Mouse (Mus musculus) kidney, embryonic 14.5 days (tissue): ENCODE measurements at regions not wholly inside any gene's neighbourhood (a gene's known extent, or its start where the extent isn't known, plus 50 kb on each side); places are given as distances from the start of the nearest gene placed in this dataset.

Source experiments
- ATAC-seq: fragments of 200-750 bp; cut with Nextera tagmentation; 2 replicates; pipeline ENCODE4 v1.8.0; 2017; ENCODE audit warnings: moderate number of reproducible peaks, mild to moderate bottlenecking, moderate TSS enrichment, moderate library complexity; ENCODE audit not compliant: low FRiP score, low TSS enrichment
- H3K27ac ChIP-seq: fragments of 300-500 bp; sonication (generic); 2 replicates; pipeline ENCODE4 v1.5.1; 2014; ENCODE audit warnings: low read depth, mild to moderate bottlenecking, low read length, moderate library complexity, mixed read lengths
- H3K27me3 ChIP-seq: fragments of 300-500 bp; sonication (generic); 2 replicates; pipeline ENCODE4 v1.6.1; 2014; ENCODE audit warnings: mild to moderate bottlenecking, low read length; ENCODE audit not compliant: control insufficient read depth, insufficient read depth
- H3K36me3 ChIP-seq: fragments of 300-500 bp; sonication (generic); 2 replicates; pipeline ENCODE4 v1.6.1; 2014; ENCODE audit warnings: low read length, mixed read lengths; ENCODE audit not compliant: control insufficient read depth, insufficient read depth
- H3K4me1 ChIP-seq: fragments of 300-500 bp; sonication (generic); 2 replicates; pipeline ENCODE4 v1.6.1; 2014; ENCODE audit warnings: low read length, mixed read lengths; ENCODE audit not compliant: control insufficient read depth, insufficient read depth
- H3K4me2 ChIP-seq: fragments of 300-500 bp; sonication (generic); replicated peaks from 2 replicates; pipeline ENCODE4 v1.6.1; 2014; ENCODE audit warnings: low read depth, mild to moderate bottlenecking, low read length
- H3K4me3 ChIP-seq: fragments of 300-500 bp; sonication (generic); 2 replicates; pipeline ENCODE4 v1.5.1; 2014; ENCODE audit warnings: mild to moderate bottlenecking, low read length
- H3K9ac ChIP-seq: fragments of 300-500 bp; sonication (generic); 2 replicates; pipeline ENCODE4 v1.6.1; 2014; ENCODE audit warnings: low read depth, mild to moderate bottlenecking, low read length, moderate library complexity
- H3K9me3 ChIP-seq: fragments of 300-500 bp; sonication (generic); 2 replicates; pipeline ENCODE4 v1.6.1; 2016; ENCODE audit warnings: low read length; ENCODE audit not compliant: control insufficient read depth
- WGBS: fragments of 180-500 bp; shearing (Covaris S2); extraction: QIAGEN DNeasy Blood & Tissue Kit; methylation state at CpG from one replicate; pipeline ENCODE4 v1.1.7; 2014; 5-methylcytosine and 5-hydroxymethylcytosine counted together

- no peak overlapping the region for H3K9ac ChIP-seq
- H3K4me2 ChIP-seq = no peak overlapping the region
- no peak for ATAC-seq
- no peaks in the 10 kb centered on the region for H3K27me3 ChIP-seq
- no peak overlapping the region for H3K4me3 ChIP-seq
- no peaks in the 10 kb centered on the region for H3K36me3 ChIP-seq
- H3K9me3 ChIP-seq = peaks cover 3% of the 10 kb centered on the region; the same call in 1 of the 2 replicates
- H3K27ac ChIP-seq = no peak overlapping the region
- no peaks in the 10 kb centered on the region for H3K4me1 ChIP-seq
- WGBS = 83% methylated on average over 3 of the region's 3 CpGs
Measured at GRCm38 (mm10) chr12:42138694-42139442, 652.6 kb upstream of the Lrrn3 start.

DNA sequence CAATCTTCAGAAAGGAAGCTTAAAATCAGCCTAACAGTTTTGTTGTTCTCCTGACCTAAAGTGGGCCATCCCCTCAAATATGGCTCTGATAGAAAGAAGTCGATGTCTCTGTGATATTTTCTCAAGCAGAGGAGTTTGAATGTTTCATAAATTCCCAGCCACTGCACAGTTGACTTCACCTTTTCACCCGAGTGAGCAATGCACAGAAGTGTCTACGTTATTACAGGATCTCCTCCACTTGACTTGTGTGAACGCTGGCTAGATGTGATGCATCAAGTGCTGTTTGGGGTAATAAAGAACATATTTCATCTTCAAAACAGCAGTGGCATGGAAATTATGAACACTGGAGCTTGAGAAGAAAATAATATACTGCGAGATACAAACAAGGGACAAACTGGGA lies 651.9 kb upstream of the Lrrn3 start:
- no peak overlapping the region for H3K4me3 ChIP-seq
- H3K27me3 ChIP-seq = no peaks in the 10 kb centered on the region
- no peaks in the 10 kb centered on the region for H3K36me3 ChIP-seq
- H3K27ac ChIP-seq = no peak overlapping the region
- ATAC-seq = no peak
- H3K9me3 ChIP-seq = peaks cover 3% of the 10 kb centered on the region; the same call in 1 of the 2 replicates
- H3K4me2 ChIP-seq = no peak overlapping the region
- H3K4me1 ChIP-seq = no peaks in the 10 kb centered on the region
- no peak overlapping the region for H3K9ac ChIP-seq
- 56% methylated on average over 5 of the region's 5 CpGs for WGBS

DNA sequence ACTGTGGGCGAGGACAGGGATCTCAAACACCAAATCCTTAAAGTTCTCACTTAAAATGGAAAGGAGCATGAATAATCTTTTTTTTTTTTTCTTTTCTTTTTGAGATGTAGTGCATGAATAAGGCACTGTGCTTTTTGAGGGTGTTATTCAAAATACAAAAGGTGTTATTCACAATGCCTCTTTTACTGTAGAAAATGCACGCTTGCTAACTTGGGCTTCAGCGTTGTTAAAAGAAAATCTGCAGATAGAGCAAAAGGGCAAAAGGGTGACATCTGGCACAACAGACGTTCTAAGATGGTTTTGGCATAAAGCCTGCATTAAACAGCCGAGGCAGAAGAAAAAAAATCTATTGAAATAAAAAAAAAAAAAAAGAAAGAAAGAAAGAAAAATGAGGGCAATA lies 651.5 kb upstream of the Lrrn3 start:
- Histone ChIP-seq H3K27ac (no peak overlapping the region), H3K4me2 (no peak overlapping the region), H3K9ac (no peak overlapping the region), H3K9me3 (peaks cover 3% of the 10 kb centered on the region; the same call in 1 of the 2 replicates), H3K4me3 (no peak overlapping the region), H3K36me3 (no peaks in the 10 kb centered on the region), H3K27me3 (no peaks in the 10 kb centered on the region), H3K4me1 (no peaks in the 10 kb centered on the region)
- no peak for ATAC-seq
- 73% methylated on average over 5 of the region's 5 CpGs for WGBS

DNA sequence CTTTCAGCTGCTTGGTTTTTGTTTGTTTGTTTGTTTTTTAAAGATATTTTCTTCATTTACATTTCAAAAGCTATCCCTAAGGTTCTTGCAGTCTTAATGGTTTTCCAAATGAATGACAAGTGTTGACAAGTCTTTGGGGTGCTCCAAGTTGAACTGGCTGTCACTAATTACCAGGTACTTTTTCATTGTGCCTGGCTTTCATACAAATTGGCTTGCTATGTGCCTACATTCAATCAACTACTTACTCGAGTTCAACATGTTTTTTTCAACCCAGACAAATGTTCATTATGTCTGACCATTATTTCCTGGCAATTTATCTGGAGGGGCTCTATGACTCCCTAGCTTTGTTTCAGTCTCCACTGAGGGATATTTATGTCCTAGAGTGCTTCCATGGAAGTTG lies 614.0 kb upstream of the Lrrn3 start:
- WGBS = 52% methylated on average over 1 of the region's 1 CpGs
- Histone ChIP-seq H3K36me3 (no peaks in the 10 kb centered on the region), H3K4me2 (no peak overlapping the region), H3K9ac (no peak overlapping the region), H3K4me3 (no peak overlapping the region), H3K27ac (no peak overlapping the region), H3K9me3 (no peaks in the 10 kb centered on the region), H3K4me1 (no peaks in the 10 kb centered on the region), H3K27me3 (no peaks in the 10 kb centered on the region)
- ATAC-seq = no peak

DNA sequence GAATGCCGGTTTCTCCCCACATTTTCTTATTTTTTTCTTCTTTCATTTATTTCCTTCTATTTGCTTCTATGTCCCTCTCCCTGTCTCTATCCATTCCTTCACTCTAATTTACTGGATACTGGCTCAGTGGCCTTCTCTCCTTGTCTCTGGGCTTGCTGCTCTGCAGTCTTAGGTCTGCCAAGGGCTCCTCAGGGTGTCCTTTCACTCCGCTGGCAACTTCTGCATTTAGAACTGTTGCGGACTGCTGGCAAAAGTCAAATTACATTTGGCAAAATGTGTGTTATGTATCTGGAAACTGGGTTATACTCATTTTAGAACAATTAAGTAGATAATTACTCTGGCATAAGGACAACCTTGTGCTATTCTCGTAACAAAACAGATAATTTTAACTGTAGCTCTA lies 584.2 kb upstream of the Lrrn3 start:
- no peak overlapping the region for H3K27ac ChIP-seq
- no peak overlapping the region for H3K4me3 ChIP-seq
- no peaks in the 10 kb centered on the region for H3K27me3 ChIP-seq
- no peak for ATAC-seq
- 96% methylated on average over 4 of the region's 4 CpGs for WGBS
- H3K4me1 ChIP-seq = no peaks in the 10 kb centered on the region
- H3K9ac ChIP-seq = no peak overlapping the region
- H3K36me3 ChIP-seq = no peaks in the 10 kb centered on the region
- no peak overlapping the region for H3K4me2 ChIP-seq
- no peaks in the 10 kb centered on the region for H3K9me3 ChIP-seq

DNA sequence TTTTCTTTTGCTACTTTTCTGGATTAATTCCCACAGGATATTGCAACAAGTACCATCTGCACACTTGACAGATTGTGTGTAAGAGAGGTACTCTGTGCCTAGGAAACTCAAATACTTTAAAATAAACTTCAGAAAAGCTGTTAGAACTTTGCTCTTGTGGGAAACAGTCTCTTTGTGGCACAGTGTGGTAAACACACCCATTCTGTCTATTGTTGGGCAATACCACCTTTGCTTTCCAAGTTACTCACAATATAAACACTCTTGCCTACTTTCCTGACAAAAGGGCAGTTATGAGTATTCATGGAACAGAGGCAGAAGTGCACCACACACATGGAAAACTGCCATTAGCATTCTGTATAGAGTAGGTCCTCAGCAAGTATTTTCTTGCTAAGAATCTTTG lies 577.5 kb upstream of the Lrrn3 start:
- no peak overlapping the region for H3K9ac ChIP-seq
- H3K4me2 ChIP-seq = no peak overlapping the region
- no peak for ATAC-seq
- no peaks in the 10 kb centered on the region for H3K27me3 ChIP-seq
- no peak overlapping the region for H3K27ac ChIP-seq
- H3K9me3 ChIP-seq = no peaks in the 10 kb centered on the region
- no peak overlapping the region for H3K4me3 ChIP-seq
- H3K36me3 ChIP-seq = no peaks in the 10 kb centered on the region
- no peaks in the 10 kb centered on the region for H3K4me1 ChIP-seq

DNA sequence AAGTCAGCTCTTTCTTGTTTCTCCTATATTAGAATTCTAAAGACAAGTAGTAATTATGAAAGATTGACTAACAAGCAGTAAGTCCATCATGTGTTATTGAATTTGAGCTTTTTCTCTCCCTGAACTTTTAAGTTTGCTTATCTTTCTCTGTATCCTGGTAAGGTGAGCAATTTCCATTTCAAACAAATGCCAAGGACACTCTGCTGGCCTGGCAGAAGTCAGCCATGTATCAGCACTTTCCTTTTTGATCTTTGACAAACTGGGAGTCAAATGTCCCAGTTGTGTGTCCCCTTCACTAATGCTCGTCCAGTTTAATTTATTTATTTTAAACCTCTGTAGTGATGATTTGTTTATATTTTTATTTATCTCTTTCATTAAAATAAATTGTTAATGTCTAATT lies 562.8 kb upstream of the Lrrn3 start:
- Histone ChIP-seq H3K4me2 (no peak overlapping the region), H3K4me3 (no peak overlapping the region), H3K9me3 (no peaks in the 10 kb centered on the region), H3K27ac (no peak overlapping the region), H3K36me3 (no peaks in the 10 kb centered on the region), H3K9ac (no peak overlapping the region), H3K27me3 (no peaks in the 10 kb centered on the region), H3K4me1 (no peaks in the 10 kb centered on the region)
- ATAC-seq = no peak
- 13% methylated on average over 1 of the region's 1 CpGs for WGBS

- 60% methylated on average over 2 of the region's 2 CpGs for WGBS
- Histone ChIP-seq H3K4me1 (no peaks in the 10 kb centered on the region), H3K27me3 (no peaks in the 10 kb centered on the region), H3K36me3 (no peaks in the 10 kb centered on the region), H3K4me2 (no peak overlapping the region), H3K27ac (no peak overlapping the region), H3K9me3 (no peaks in the 10 kb centered on the region), H3K4me3 (no peak overlapping the region), H3K9ac (no peak overlapping the region)
- ATAC-seq = no peak
Measured at GRCm38 (mm10) chr12:42027874-42028273, 541.6 kb upstream of the Lrrn3 start.

DNA sequence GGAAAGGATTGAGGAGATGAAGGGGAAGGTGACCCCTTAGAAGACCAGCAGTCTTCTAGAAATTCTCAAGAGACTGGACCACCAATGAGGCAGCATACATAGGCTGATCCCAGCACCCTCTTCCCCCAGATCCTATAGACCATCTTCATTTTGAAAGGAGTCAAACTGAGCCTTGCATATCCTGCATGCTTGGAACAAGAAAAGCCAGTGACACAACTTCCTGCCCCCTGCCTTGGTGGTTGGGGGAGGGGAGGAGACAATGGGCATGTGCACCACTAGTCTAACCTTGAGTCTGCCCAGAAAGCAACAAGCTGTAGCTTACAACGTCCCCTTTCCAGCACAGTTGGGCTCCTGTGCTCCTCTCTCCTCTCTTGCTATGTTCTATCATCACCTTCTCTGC lies 531.3 kb upstream of the Lrrn3 start:
- 42% methylated on average over 1 of the region's 1 CpGs for WGBS
- no peak for ATAC-seq
- H3K4me2 ChIP-seq = no peak overlapping the region
- no peaks in the 10 kb centered on the region for H3K9me3 ChIP-seq
- H3K9ac ChIP-seq = no peak overlapping the region
- no peaks in the 10 kb centered on the region for H3K36me3 ChIP-seq
- no peak overlapping the region for H3K27ac ChIP-seq
- no peak overlapping the region for H3K4me3 ChIP-seq
- H3K27me3 ChIP-seq = no peaks in the 10 kb centered on the region
- no peaks in the 10 kb centered on the region for H3K4me1 ChIP-seq
